Mouse (Mus musculus): ENCODE results near the gene Tns4.

Gene Tns4

GRCm38 (mm10) chr11:99089077-99089601 lies at the start of gene Tns4:
Tns4 (minus strand) TSS chr11:99089306.
- DNase-seq: no peak

GRCm38 (mm10) chr11:99137385-99137784 lies 48.3 kb upstream of the Tns4 start:
- no peak for DNase-seq

GRCm38 (mm10) chr11:99136961-99137360 lies 47.9 kb upstream of the Tns4 start:
- DNase-seq: no peak

GRCm38 (mm10) chr11:99136361-99136760 lies 47.3 kb upstream of the Tns4 start:
- DNase-seq: no peak

GRCm38 (mm10) chr11:99135047-99135440 lies 45.9 kb upstream of the Tns4 start:
- DNase-seq: no peak

GRCm38 (mm10) chr11:99134266-99135046 lies 45.4 kb upstream of the Tns4 start:
- no peak for DNase-seq

GRCm38 (mm10) chr11:99133285-99133897 lies 44.3 kb upstream of the Tns4 start:
- DNase-seq: no peak

GRCm38 (mm10) chr11:99132091-99132730 lies 43.1 kb upstream of the Tns4 start:
- no peak for DNase-seq

GRCm38 (mm10) chr11:99131463-99131840 lies 42.3 kb upstream of the Tns4 start:
- DNase-seq: no peak

GRCm38 (mm10) chr11:99130736-99131462 lies 41.8 kb upstream of the Tns4 start:
- DNase-seq: no peak

GRCm38 (mm10) chr11:99129287-99129686 lies 40.2 kb upstream of the Tns4 start:
- no peak for DNase-seq

GRCm38 (mm10) chr11:99127785-99128682 lies 38.9 kb upstream of the Tns4 start:
- DNase-seq: no peak

GRCm38 (mm10) chr11:99126482-99127253 lies 37.6 kb upstream of the Tns4 start:
- no peak for DNase-seq

GRCm38 (mm10) chr11:99124635-99125029 lies 35.5 kb upstream of the Tns4 start:
- no peak for DNase-seq

GRCm38 (mm10) chr11:99123977-99124634 lies 35.0 kb upstream of the Tns4 start:
- peak; percentile 61 for DNase-seq

- DNase-seq: no peak
Observed at GRCm38 (mm10) chr11:99122703-99123102, 33.6 kb upstream of the Tns4 start.

- no peak for DNase-seq
Observed at GRCm38 (mm10) chr11:99121218-99121631, 32.1 kb upstream of the Tns4 start.

GRCm38 (mm10) chr11:99120524-99121217 lies 31.6 kb upstream of the Tns4 start:
- no peak for DNase-seq

- DNase-seq: no peak
Observed at GRCm38 (mm10) chr11:99118963-99119362, 29.9 kb upstream of the Tns4 start.

- no peak for DNase-seq
Observed at GRCm38 (mm10) chr11:99118420-99118819, 29.3 kb upstream of the Tns4 start.
